Mouse (Mus musculus): Measurements from ENCODE around the gene C2cd4b. TPM values are rescaled to one million over a fixed set of nuclear protein-coding genes. Genes with fewer than 3 reads are reported as not detected.
"Not testable (repeated sequence)": the region's sequence is repeated elsewhere in the genome, so short reads cannot be mapped to it uniquely, and the experiment has no call there.

The C2cd4b gene
- polyA plus RNA-seq, 1 experiment: not detected

- no peaks in the 10 kb centered on the region for H3K4me1 ChIP-seq (ENCODE audit: control insufficient read depth, insufficient read depth, low read length)
- TF ChIP-seq POLR2A (IDR thresholded peaks at IDR 0.05; ENCODE audit: borderline replicate concordance, low read depth, low read length): no peak
- TF ChIP-seq CTCF (IDR thresholded peaks at IDR 0.05; ENCODE audit: low read depth, low read length): no peak
- no peak overlapping the region for H3K4me3 ChIP-seq (ENCODE audit: insufficient read depth, low read length)
- H3K27ac ChIP-seq (ENCODE audit: insufficient read depth, low read depth, low read length): no peak overlapping the region
Observed at GRCm38 (mm10) chr9:67741256-67741655, 18.0 kb upstream of the C2cd4b start.

GRCm38 (mm10) chr9:67753411-67754182, 5.6 kb upstream of the C2cd4b start:
- TF ChIP-seq CTCF (IDR thresholded peaks at IDR 0.05; ENCODE audit: low read depth, low read length) (no peak), POLR2A (IDR thresholded peaks at IDR 0.05; ENCODE audit: borderline replicate concordance, low read depth, low read length) (no peak)
- Histone ChIP-seq H3K4me3 (ENCODE audit: insufficient read depth, low read length) (no peak overlapping the region), H3K4me1 (ENCODE audit: control insufficient read depth, insufficient read depth, low read length) (no peaks in the 10 kb centered on the region), H3K27ac (ENCODE audit: insufficient read depth, low read depth, low read length) (no peak overlapping the region)

GRCm38 (mm10) chr9:67754713-67755112, 4.5 kb upstream of the C2cd4b start:
- no peaks in the 10 kb centered on the region for H3K4me1 ChIP-seq (ENCODE audit: control insufficient read depth, insufficient read depth, low read length)
- H3K27ac ChIP-seq (ENCODE audit: insufficient read depth, low read depth, low read length): no peak overlapping the region
- no peak overlapping the region for H3K4me3 ChIP-seq (ENCODE audit: insufficient read depth, low read length)
- TF ChIP-seq CTCF (IDR thresholded peaks at IDR 0.05; ENCODE audit: low read depth, low read length): no peak
- no peak for TF ChIP-seq POLR2A (IDR thresholded peaks at IDR 0.05; ENCODE audit: borderline replicate concordance, low read depth, low read length)

GRCm38 (mm10) chr9:67758686-67759085, 551 bp upstream of the C2cd4b start:
- H3K4me1 ChIP-seq (ENCODE audit: control insufficient read depth, insufficient read depth, low read length): no peaks in the 10 kb centered on the region

GRCm38 (mm10) chr9:67759956-67760764, 923 bp downstream of the C2cd4b start:
- not testable (repeated sequence) for H3K27ac ChIP-seq (ENCODE audit: insufficient read depth, low read depth, low read length); H3K4me1 ChIP-seq (ENCODE audit: control insufficient read depth, insufficient read depth, low read length)
- H3K4me3 ChIP-seq (ENCODE audit: insufficient read depth, low read length): peak overlapping the region; percentile 28; the same call in 1 of the 2 replicates

More at GRCm38 (mm10) chr9:67758686-67759085, 551 bp upstream of the C2cd4b start:
- no peak for TF ChIP-seq POLR2A (IDR thresholded peaks at IDR 0.05; ENCODE audit: borderline replicate concordance, low read depth, low read length)
- TF ChIP-seq CTCF (IDR thresholded peaks at IDR 0.05; ENCODE audit: low read depth, low read length): no peak
- Histone ChIP-seq H3K4me3 (ENCODE audit: insufficient read depth, low read length) (no peak overlapping the region), H3K27ac (ENCODE audit: insufficient read depth, low read depth, low read length) (no peak overlapping the region)

GRCm38 (mm10) chr9:67760991-67761390, 1.8 kb downstream of the C2cd4b start:
- no peak overlapping the region for H3K4me3 ChIP-seq (ENCODE audit: insufficient read depth, low read length)
- TF ChIP-seq POLR2A (IDR thresholded peaks at IDR 0.05; ENCODE audit: borderline replicate concordance, low read depth, low read length) (no peak), CTCF (IDR thresholded peaks at IDR 0.05; ENCODE audit: low read depth, low read length) (no peak)
- no peaks in the 10 kb centered on the region for H3K4me1 ChIP-seq (ENCODE audit: control insufficient read depth, insufficient read depth, low read length)
- no peak overlapping the region for H3K27ac ChIP-seq (ENCODE audit: insufficient read depth, low read depth, low read length)

GRCm38 (mm10) chr9:67763326-67763725, 4.1 kb downstream of the C2cd4b start:
- Histone ChIP-seq H3K27ac (ENCODE audit: insufficient read depth, low read depth, low read length) (no peak overlapping the region), H3K4me1 (ENCODE audit: control insufficient read depth, insufficient read depth, low read length) (no peaks in the 10 kb centered on the region), H3K4me3 (ENCODE audit: insufficient read depth, low read length) (no peak overlapping the region)
- no peak for TF ChIP-seq CTCF (IDR thresholded peaks at IDR 0.05; ENCODE audit: low read depth, low read length)
- TF ChIP-seq POLR2A (IDR thresholded peaks at IDR 0.05; ENCODE audit: borderline replicate concordance, low read depth, low read length): no peak

- H3K4me1 ChIP-seq (ENCODE audit: control insufficient read depth, insufficient read depth, low read length): no peaks in the 10 kb centered on the region
- H3K4me3 ChIP-seq (ENCODE audit: insufficient read depth, low read length): no peak overlapping the region
- H3K27ac ChIP-seq (ENCODE audit: insufficient read depth, low read depth, low read length): no peak overlapping the region
- TF ChIP-seq CTCF (IDR thresholded peaks at IDR 0.05; ENCODE audit: low read depth, low read length): no peak
- TF ChIP-seq POLR2A (IDR thresholded peaks at IDR 0.05; ENCODE audit: borderline replicate concordance, low read depth, low read length): no peak
Observed at GRCm38 (mm10) chr9:67766405-67766804, 7.2 kb downstream of the C2cd4b start.

GRCm38 (mm10) chr9:67766948-67767347, 7.7 kb downstream of the C2cd4b start:
- no peaks in the 10 kb centered on the region for H3K4me1 ChIP-seq (ENCODE audit: control insufficient read depth, insufficient read depth, low read length)
- H3K27ac ChIP-seq (ENCODE audit: insufficient read depth, low read depth, low read length): no peak overlapping the region
- TF ChIP-seq CTCF (IDR thresholded peaks at IDR 0.05; ENCODE audit: low read depth, low read length): no peak
- TF ChIP-seq POLR2A (IDR thresholded peaks at IDR 0.05; ENCODE audit: borderline replicate concordance, low read depth, low read length): no peak
- no peak overlapping the region for H3K4me3 ChIP-seq (ENCODE audit: insufficient read depth, low read length)

GRCm38 (mm10) chr9:67768843-67769242, 9.6 kb downstream of the C2cd4b start:
- H3K4me3 ChIP-seq (ENCODE audit: insufficient read depth, low read length): no peak overlapping the region
- H3K4me1 ChIP-seq (ENCODE audit: control insufficient read depth, insufficient read depth, low read length): no peaks in the 10 kb centered on the region
- H3K27ac ChIP-seq (ENCODE audit: insufficient read depth, low read depth, low read length): no peak overlapping the region
- TF ChIP-seq POLR2A (IDR thresholded peaks at IDR 0.05; ENCODE audit: borderline replicate concordance, low read depth, low read length): no peak
- TF ChIP-seq CTCF (IDR thresholded peaks at IDR 0.05; ENCODE audit: low read depth, low read length): no peak

Measured in bone marrow macrophage, adult 2 months (primary cell).